Comparison of ENCODE assay signal across 9 mouse cellular contexts in genomic region chr4:45271041-45271452, GRCm38 (mm10). TPM values are rescaled to one million over a fixed set of nuclear protein-coding genes. Genes with fewer than 3 reads are reported as not detected.
A peak's percentile ranks its signal among the peaks of the same experiment; 100 is the strongest.
DNase-seq lines count a peak whose midpoint lies in the region; ATAC-seq lines count a peak whose summit lies in the region.
"Had no signal": no experiment of that assay in that cellular context is flagged by ENCODE, and none has a peak within 500 bp of the region (broad histone marks: within the 10 kb centered on the region; RNA-seq: fewer than 3 reads in every experiment).

No protein-coding gene starts in this region.

- H3K4me2 ChIP-seq in hindbrain, embryonic 13.5 days, result 0 out of 2 replicates have a peak overlapping the region, but pooled peaks have one; percentile 17

- 68% methylated on average over 10 of the region's 10 CpGs for WGBS in hindbrain, embryonic 13.5 days

- H3K27me3 ChIP-seq in hindbrain, embryonic 13.5 days, result no peaks in the 10 kb centered on the region

- DNase-seq in cerebellum, postnatal 25 days, result peak; percentile 21 to 47
- DNase-seq in cerebellum, adult 9-10 months, result no peak
- peak; percentile 52 for DNase-seq in lung, postnatal 10 days
- DNase-seq in lung, postnatal 14 days, result no peak
- DNase-seq in layer of hippocampus, postnatal 36 days, result peak; percentile 64 to 73
- no peak for DNase-seq in testis, postnatal 14 days (ENCODE audit: low spot score)
- DNase-seq in natural killer cell, adult 2 months (ENCODE audit: low spot score in 2 of 2), result no peak

- 0 out of 2 replicates have a peak overlapping the region, but pooled peaks have one; percentile 13 for H3K27ac ChIP-seq in hindbrain, embryonic 13.5 days
- H3K27ac ChIP-seq: liver, embryonic 14.5 days had no signal

- peak; percentile 89 for ATAC-seq in hindbrain, embryonic 13.5 days (ENCODE audit: low FRiP score)

- peaks cover 13% of the 10 kb centered on the region for H3K4me1 ChIP-seq in hindbrain, embryonic 13.5 days (replicated peaks)

- H3K9me3 ChIP-seq in hindbrain, embryonic 13.5 days, result no peaks in the 10 kb centered on the region

- H3K36me3 ChIP-seq in hindbrain, embryonic 13.5 days, result no peaks in the 10 kb centered on the region

- H3K9ac ChIP-seq in hindbrain, embryonic 13.5 days, result 0 out of 2 replicates have a peak overlapping the region, but pooled peaks have one; percentile 39
- H3K9ac ChIP-seq: liver, embryonic 14.5 days had no signal

- no peak overlapping the region for H3K4me3 ChIP-seq in hindbrain, embryonic 13.5 days

RNA-seq across cellular contexts. Expression of gene Trmt10b, which starts 25.9 kb away (rescaled TPM):
- polyA plus RNA-seq in hindbrain, embryonic 13.5 days (2015; fragmentation: Nextera tagmentation; extraction: Ambion mirVana), result 22.4 and 24.0 TPM in 2 replicates
- 10 to 100 TPM; 13.9 to 17.4 TPM for total RNA-seq in layer of hippocampus, postnatal 36 days (2021)

Comparison
In these comparisons a context has a peak if more than half of its experiments do, and no peak if none do; other contexts are left out.
1. DNase-seq: peak in cerebellum, postnatal 25 days (2 of 2), lung, postnatal 10 days (single experiment) and layer of hippocampus, postnatal 36 days (2 of 2); none in cerebellum, adult 9-10 months (single experiment), lung, postnatal 14 days (single experiment), testis, postnatal 14 days (single experiment) and natural killer cell, adult 2 months (0 of 2).